Mouse (Mus musculus) liver, postnatal 0 days (tissue): Measurements from ENCODE around the gene Otogl.

Source experiments
- CTCF ChIP-seq: sonication (generic); IDR thresholded peaks from 2 replicates; pipeline ENCODE4 v1.5.1; 2016; ENCODE audit warnings: antibody characterized with exemption, low read depth
- EP300 ChIP-seq: IDR thresholded peaks from 2 replicates; pipeline ENCODE4 v1.6.1; 2016; ENCODE audit warnings: antibody characterized with exemption, low read depth, mild to moderate bottlenecking

DNA sequence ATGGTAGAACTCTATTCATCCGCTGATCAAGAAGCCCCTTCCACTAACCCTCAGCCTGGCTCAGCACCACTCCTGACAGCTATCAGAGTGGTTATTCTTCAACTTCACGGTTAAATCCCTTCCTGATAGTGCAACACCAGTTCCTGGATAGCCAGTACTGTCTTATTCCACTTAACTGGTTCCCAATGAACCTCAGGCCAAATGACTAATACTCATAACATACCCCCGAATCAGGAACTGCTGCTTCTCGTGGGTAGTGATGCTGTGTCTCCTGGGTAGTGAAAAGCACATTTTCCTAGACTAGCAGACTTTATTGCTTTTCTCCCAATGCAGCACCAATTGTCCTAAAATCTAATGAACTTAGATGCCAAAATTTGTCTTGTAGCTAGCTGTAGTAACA, 39.8 kb downstream of the Otogl start:
- TF ChIP-seq EP300 (no peak), CTCF (no peak)
